Mouse (Mus musculus): ENCODE data around the gene Ncoa7.

- no peak for TF ChIP-seq CTCF (IDR thresholded peaks at IDR 0.05)
- TF ChIP-seq POLR2A (IDR thresholded peaks at IDR 0.05; ENCODE audit: insufficient read depth, low read depth, low read length) = no peak
- no peak for TF ChIP-seq EP300 (IDR thresholded peaks at IDR 0.05; ENCODE audit: insufficient read depth, low read depth, low read length)
These were observed 125.1 kb downstream of the Ncoa7 start for GRCm38 (mm10) chr10:30678051-30678450.

Measured in heart, adult 2 months (tissue).